Mouse (Mus musculus): ENCODE measurements around the gene Mmd. TPM values are rescaled to one million over a fixed set of nuclear protein-coding genes. Genes with fewer than 3 reads are reported as not detected.
A peak's percentile ranks its signal among the peaks of the same experiment; 100 is the strongest.

Gene Mmd
- polyA plus RNA-seq, 1 experiment from 2014 or later: 41.3 TPM

- Histone ChIP-seq H3K36me3 (ENCODE audit: control insufficient read depth, insufficient read depth, low read length) (no peaks in the 10 kb centered on the region; the same call in 1 of the 2 replicates), H3K9ac (ENCODE audit: low read length) (no peak overlapping the region), H3K4me1 (replicated peaks; ENCODE audit: control insufficient read depth, insufficient read depth, low read length) (peaks cover 7% of the 10 kb centered on the region; the same call in 1 of the 2 replicates), H3K27ac (ENCODE audit: low read depth, low read length) (no peak overlapping the region), H3K9me3 (ENCODE audit: control insufficient read depth, low read length) (no peaks in the 10 kb centered on the region), H3K27me3 (ENCODE audit: control insufficient read depth, insufficient read depth, low read length) (no peaks in the 10 kb centered on the region), H3K4me2 (ENCODE audit: low read depth, low read length, severe bottlenecking) (no peak overlapping the region), H3K4me3 (ENCODE audit: low read depth, low read length) (no peak overlapping the region)
- no peak for DNase-seq (ENCODE audit: low spot score)
- WGBS: 79% methylated on average over 5 of the region's 5 CpGs
- no peak for ATAC-seq (replicated peaks; ENCODE audit: low FRiP score)
These were observed 19.7 kb downstream of the Mmd start for GRCm38 (mm10) chr11:90268934-90269333.

GRCm38 (mm10) chr11:90269398-90270123 lies 20.3 kb downstream of the Mmd start:
- Histone ChIP-seq H3K9me3 (ENCODE audit: control insufficient read depth, low read length) (no peaks in the 10 kb centered on the region), H3K4me2 (ENCODE audit: low read depth, low read length, severe bottlenecking) (0 out of 2 replicates have a peak overlapping the region, but pooled peaks have one; percentile 16), H3K27ac (ENCODE audit: low read depth, low read length) (no peak overlapping the region), H3K27me3 (ENCODE audit: control insufficient read depth, insufficient read depth, low read length) (no peaks in the 10 kb centered on the region), H3K9ac (ENCODE audit: low read length) (no peak overlapping the region), H3K4me3 (ENCODE audit: low read depth, low read length) (no peak overlapping the region), H3K36me3 (ENCODE audit: control insufficient read depth, insufficient read depth, low read length) (no peaks in the 10 kb centered on the region; the same call in 1 of the 2 replicates), H3K4me1 (replicated peaks; ENCODE audit: control insufficient read depth, insufficient read depth, low read length) (peaks cover 7% of the 10 kb centered on the region; the same call in 1 of the 2 replicates)
- WGBS: 31% methylated on average over 18 of the region's 18 CpGs
- DNase-seq (ENCODE audit: low spot score): no peak
- ATAC-seq (replicated peaks; ENCODE audit: low FRiP score): no peak

- 84% methylated on average over 11 of the region's 11 CpGs for WGBS
- DNase-seq (ENCODE audit: low spot score): no peak
- Histone ChIP-seq H3K27ac (ENCODE audit: low read depth, low read length) (no peak overlapping the region), H3K27me3 (ENCODE audit: control insufficient read depth, insufficient read depth, low read length) (no peaks in the 10 kb centered on the region), H3K4me1 (replicated peaks; ENCODE audit: control insufficient read depth, insufficient read depth, low read length) (peaks cover 7% of the 10 kb centered on the region; the same call in 1 of the 2 replicates), H3K36me3 (ENCODE audit: control insufficient read depth, insufficient read depth, low read length) (no peaks in the 10 kb centered on the region; the same call in 1 of the 2 replicates), H3K9ac (ENCODE audit: low read length) (no peak overlapping the region), H3K9me3 (ENCODE audit: control insufficient read depth, low read length) (no peaks in the 10 kb centered on the region), H3K4me2 (ENCODE audit: low read depth, low read length, severe bottlenecking) (no peak overlapping the region), H3K4me3 (ENCODE audit: low read depth, low read length) (no peak overlapping the region)
- no peak for ATAC-seq (replicated peaks; ENCODE audit: low FRiP score)
These were observed 21.0 kb downstream of the Mmd start for GRCm38 (mm10) chr11:90270132-90270877.

GRCm38 (mm10) chr11:90274187-90274586 lies 24.9 kb downstream of the Mmd start:
- Histone ChIP-seq H3K4me2 (ENCODE audit: low read depth, low read length, severe bottlenecking) (no peak overlapping the region), H3K9me3 (ENCODE audit: control insufficient read depth, low read length) (no peaks in the 10 kb centered on the region), H3K9ac (ENCODE audit: low read length) (no peak overlapping the region), H3K4me3 (ENCODE audit: low read depth, low read length) (no peak overlapping the region), H3K36me3 (ENCODE audit: control insufficient read depth, insufficient read depth, low read length) (no peaks in the 10 kb centered on the region; the same call in 1 of the 2 replicates), H3K4me1 (replicated peaks; ENCODE audit: control insufficient read depth, insufficient read depth, low read length) (peaks cover 6% of the 10 kb centered on the region; the same call in 1 of the 2 replicates), H3K27ac (ENCODE audit: low read depth, low read length) (no peak overlapping the region), H3K27me3 (ENCODE audit: control insufficient read depth, insufficient read depth, low read length) (no peaks in the 10 kb centered on the region)
- 38% methylated on average over 1 of the region's 1 CpGs for WGBS
- DNase-seq (ENCODE audit: low spot score): no peak
- ATAC-seq (replicated peaks; ENCODE audit: low FRiP score): no peak

GRCm38 (mm10) chr11:90275663-90276062 lies 26.4 kb downstream of the Mmd start:
- Histone ChIP-seq H3K9ac (ENCODE audit: low read length) (no peak overlapping the region), H3K27me3 (ENCODE audit: control insufficient read depth, insufficient read depth, low read length) (no peaks in the 10 kb centered on the region), H3K4me1 (replicated peaks; ENCODE audit: control insufficient read depth, insufficient read depth, low read length) (no peaks in the 10 kb centered on the region), H3K4me2 (ENCODE audit: low read depth, low read length, severe bottlenecking) (no peak overlapping the region), H3K4me3 (ENCODE audit: low read depth, low read length) (no peak overlapping the region), H3K36me3 (ENCODE audit: control insufficient read depth, insufficient read depth, low read length) (no peaks in the 10 kb centered on the region; the same call in 1 of the 2 replicates), H3K27ac (ENCODE audit: low read depth, low read length) (no peak overlapping the region), H3K9me3 (ENCODE audit: control insufficient read depth, low read length) (no peaks in the 10 kb centered on the region)
- ATAC-seq (replicated peaks; ENCODE audit: low FRiP score) (no peak), DNase-seq (ENCODE audit: low spot score) (no peak)
- 89% methylated on average over 7 of the region's 7 CpGs for WGBS

- no peaks in the 10 kb centered on the region for H3K27me3 ChIP-seq (ENCODE audit: control insufficient read depth, insufficient read depth, low read length)
- DNase-seq (ENCODE audit: low spot score): no peak
- H3K4me2 ChIP-seq (ENCODE audit: low read depth, low read length, severe bottlenecking): no peak overlapping the region
- no peak for ATAC-seq (replicated peaks; ENCODE audit: low FRiP score)
- no peak overlapping the region for H3K4me3 ChIP-seq (ENCODE audit: low read depth, low read length)
- 93% methylated on average over 8 of the region's 8 CpGs for WGBS
- H3K27ac ChIP-seq (ENCODE audit: low read depth, low read length): no peak overlapping the region
- H3K36me3 ChIP-seq (ENCODE audit: control insufficient read depth, insufficient read depth, low read length): no peaks in the 10 kb centered on the region; the same call in 1 of the 2 replicates
- no peak overlapping the region for H3K9ac ChIP-seq (ENCODE audit: low read length)
- no peaks in the 10 kb centered on the region for H3K4me1 ChIP-seq (replicated peaks; ENCODE audit: control insufficient read depth, insufficient read depth, low read length)
- no peaks in the 10 kb centered on the region for H3K9me3 ChIP-seq (ENCODE audit: control insufficient read depth, low read length)
These were observed 26.9 kb downstream of the Mmd start for GRCm38 (mm10) chr11:90276150-90276549.

GRCm38 (mm10) chr11:90276561-90276960 lies 27.3 kb downstream of the Mmd start:
- no peak for DNase-seq (ENCODE audit: low spot score)

GRCm38 (mm10) chr11:90280069-90280468 lies 30.8 kb downstream of the Mmd start:
- H3K36me3 ChIP-seq (ENCODE audit: control insufficient read depth, insufficient read depth, low read length): no peaks in the 10 kb centered on the region
- no peak overlapping the region for H3K9ac ChIP-seq (ENCODE audit: low read length)
- H3K4me1 ChIP-seq (replicated peaks; ENCODE audit: control insufficient read depth, insufficient read depth, low read length): no peaks in the 10 kb centered on the region
- ATAC-seq (replicated peaks; ENCODE audit: low FRiP score) (no peak), DNase-seq (ENCODE audit: low spot score) (no peak)
- no peaks in the 10 kb centered on the region for H3K9me3 ChIP-seq (ENCODE audit: control insufficient read depth, low read length)
- no peaks in the 10 kb centered on the region for H3K27me3 ChIP-seq (ENCODE audit: control insufficient read depth, insufficient read depth, low read length)
- 86% methylated on average over 5 of the region's 5 CpGs for WGBS
- no peak overlapping the region for H3K4me2 ChIP-seq (ENCODE audit: low read depth, low read length, severe bottlenecking)
- no peak overlapping the region for H3K27ac ChIP-seq (ENCODE audit: low read depth, low read length)
- H3K4me3 ChIP-seq (ENCODE audit: low read depth, low read length): no peak overlapping the region

More at GRCm38 (mm10) chr11:90276561-90276960, 27.3 kb downstream of the Mmd start:
- Histone ChIP-seq H3K4me2 (ENCODE audit: low read depth, low read length, severe bottlenecking) (no peak overlapping the region), H3K27ac (ENCODE audit: low read depth, low read length) (no peak overlapping the region), H3K27me3 (ENCODE audit: control insufficient read depth, insufficient read depth, low read length) (no peaks in the 10 kb centered on the region), H3K36me3 (ENCODE audit: control insufficient read depth, insufficient read depth, low read length) (no peaks in the 10 kb centered on the region), H3K9ac (ENCODE audit: low read length) (no peak overlapping the region), H3K9me3 (ENCODE audit: control insufficient read depth, low read length) (no peaks in the 10 kb centered on the region), H3K4me3 (ENCODE audit: low read depth, low read length) (no peak overlapping the region), H3K4me1 (replicated peaks; ENCODE audit: control insufficient read depth, insufficient read depth, low read length) (no peaks in the 10 kb centered on the region)
- no peak for ATAC-seq (replicated peaks; ENCODE audit: low FRiP score)
- WGBS: 94% methylated on average over 12 of the region's 12 CpGs

Data from forebrain, embryonic 11.5 days (tissue).